Mouse (Mus musculus) G1E (cell line): Measurements from ENCODE around the gene Ccdc163. TPM values are rescaled to one million over a fixed set of nuclear protein-coding genes. Genes with fewer than 3 reads are reported as not detected.
"Not testable (repeated sequence)": the region's sequence is repeated elsewhere in the genome, so short reads cannot be mapped to it uniquely, and the experiment has no call there.

Experiments
- ATAC-seq: 2 replicates; pipeline ENCODE4 v1.8.0; 2016; ENCODE audit warnings: mild to moderate bottlenecking; ENCODE audit not compliant: insufficient number of reproducible peaks, poor library complexity, low FRiP score, severe bottlenecking; ENCODE audit errors: extremely low read depth
- DNase-seq: peaks from one replicate; pipeline ENCODE4 v3.0.0; 2012; ENCODE audit warnings: low spot score
- H3K27me3 ChIP-seq: 2 replicates; pipeline ENCODE4 v1.6.1; 2012; ENCODE audit warnings: mild to moderate bottlenecking, low read length, inconsistent platforms; ENCODE audit not compliant: insufficient read depth
- H3K36me3 ChIP-seq: replicated peaks from 2 replicates; pipeline ENCODE3; 2012; ENCODE audit warnings: mild to moderate bottlenecking, inconsistent platforms
- H3K4me1 ChIP-seq: 2 replicates; pipeline ENCODE4 v1.6.1; 2012; ENCODE audit warnings: low read depth, low read length, inconsistent platforms, mixed read lengths; ENCODE audit not compliant: insufficient read depth
- H3K4me3 ChIP-seq: 2 replicates; pipeline ENCODE4 v1.5.1; 2012; ENCODE audit warnings: low read depth, mild to moderate bottlenecking, inconsistent platforms, low read length, moderate library complexity, mixed read lengths
- H3K9me3 ChIP-seq: replicated peaks from 2 replicates; pipeline ENCODE4 v1.6.1; 2012; ENCODE audit warnings: inconsistent platforms
- CTCF ChIP-seq: IDR thresholded peaks from 2 replicates; pipeline ENCODE4 v1.5.1; 2012; ENCODE audit warnings: low read depth, low read length, inconsistent platforms, mixed read lengths
- GATA1 ChIP-seq: IDR thresholded peaks from 2 replicates; pipeline ENCODE4 v1.6.1; 2012; ENCODE audit warnings: borderline replicate concordance, low read length, inconsistent platforms, mixed read lengths
- GATA2 ChIP-seq: IDR thresholded peaks from 2 replicates; pipeline ENCODE4 v1.6.1; 2012; ENCODE audit warnings: low read depth, low read length, inconsistent platforms, borderline replicate concordance
- POLR2AphosphoS5 ChIP-seq: IDR thresholded peaks from 2 replicates; pipeline ENCODE4 v1.6.1; 2012; ENCODE audit warnings: low read depth, low read length, inconsistent platforms; ENCODE audit not compliant: insufficient replicate concordance
- TAL1 ChIP-seq: conservative IDR thresholded peaks from 2 replicates; pipeline ENCODE4 v1.6.1; 2012; ENCODE audit warnings: low read depth, low read length, inconsistent platforms, mixed read lengths
- polyA plus RNA-seq: library from polyadenylated mRNA; stranded (reverse); fragments of >175 nt; gene quantifications from 2 replicates; pipeline ENCODE4 v1.2.3, GENCODE M21; 2012
- total RNA-seq, 2 experiments: library from RNA; stranded (forward) in 1 of 2; stranded (reverse) in 1 of 2; fragments of 200-1000 nt in 1 of 2; fragments of >200 nt in 1 of 2; fragmentation: Nextera tagmentation in 1 of 2; gene quantifications; 2 replicates each; pipeline ENCODE4 v1.2.3; 2014 to 2017

The Ccdc163 gene
- total and polyA plus RNA-seq, 3 experiments: 4.0 to 44.0 (median 20.4) TPM

- H3K36me3 ChIP-seq: no peaks in the 10 kb centered on the region
- TF ChIP-seq GATA2 (no peak), CTCF (peak; percentile 23; the same call in 1 of the 2 replicates)
- no peak for DNase-seq
These were observed 39.0 kb upstream of the Ccdc163 start for GRCm38 (mm10) chr4:116669291-116669690.

DNA sequence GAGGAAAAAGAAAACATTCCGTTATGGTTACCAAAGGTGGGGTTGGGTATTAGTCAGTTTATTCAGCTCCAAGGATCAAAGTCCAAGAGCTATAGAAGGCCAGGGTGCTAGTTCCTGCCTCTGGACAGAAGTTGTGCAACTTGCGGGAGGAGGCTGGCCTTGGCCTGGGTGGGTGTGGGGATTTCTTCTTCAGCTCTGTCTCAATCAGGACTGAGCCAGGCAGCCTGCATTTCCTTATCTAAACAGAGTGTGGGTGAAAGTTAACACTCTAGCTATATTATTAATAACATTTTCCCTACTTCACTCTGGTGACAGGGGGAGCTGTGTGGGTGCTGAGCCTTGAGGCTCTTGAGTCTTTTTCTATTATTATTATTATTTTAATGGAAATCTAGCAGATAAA, 35.5 kb upstream of the Ccdc163 start:
- Histone ChIP-seq H3K9me3 (no peaks in the 10 kb centered on the region), H3K4me3 (no peak overlapping the region), H3K36me3 (no peaks in the 10 kb centered on the region), H3K4me1 (peaks cover 21% of the 10 kb centered on the region), H3K27me3 (peaks cover 6% of the 10 kb centered on the region; the same call in 1 of the 2 replicates)
- no peak for DNase-seq
- no peak for ATAC-seq
- no peak for TF ChIP-seq CTCF
- TF ChIP-seq POLR2AphosphoS5: no peak
- no peak for TF ChIP-seq TAL1
- no peak for TF ChIP-seq GATA1
- TF ChIP-seq GATA2: no peak

More at GRCm38 (mm10) chr4:116669291-116669690, 39.0 kb upstream of the Ccdc163 start:
- H3K9me3 ChIP-seq: no peaks in the 10 kb centered on the region
- H3K4me1 ChIP-seq: peaks cover 13% of the 10 kb centered on the region
- ATAC-seq: no peak
- H3K4me3 ChIP-seq: no peak overlapping the region
- H3K27me3 ChIP-seq: peaks cover 2% of the 10 kb centered on the region; the same call in 1 of the 2 replicates

GRCm38 (mm10) chr4:116674761-116675160, 33.5 kb upstream of the Ccdc163 start:
- not testable (repeated sequence) for ATAC-seq, H3K4me3 ChIP-seq, H3K9me3 ChIP-seq, H3K27me3 ChIP-seq, DNase-seq, H3K36me3 ChIP-seq
- H3K4me1 ChIP-seq: peaks cover 19% of the 10 kb centered on the region

DNA sequence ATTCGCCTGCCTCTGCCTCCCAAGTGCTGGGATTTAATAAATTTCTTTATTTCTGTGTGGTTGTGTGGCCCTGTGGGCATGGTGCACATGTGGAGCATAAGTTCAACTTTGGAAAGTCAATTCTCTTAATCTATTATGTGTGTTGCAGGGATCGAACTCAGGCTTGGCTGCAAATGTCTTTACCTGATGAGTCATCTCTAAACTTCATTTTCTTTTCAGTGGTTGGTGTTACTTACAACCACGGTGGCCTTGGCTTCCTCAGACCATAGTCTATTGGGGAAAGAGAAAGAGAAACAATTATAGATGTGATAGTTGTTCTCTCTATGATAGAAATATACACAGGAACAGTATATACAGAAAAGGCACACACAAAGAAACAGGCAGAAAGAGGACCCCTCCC, 32.3 kb upstream of the Ccdc163 start:
- Histone ChIP-seq H3K4me1 (peaks cover 19% of the 10 kb centered on the region), H3K9me3 (no peaks in the 10 kb centered on the region), H3K4me3 (no peak overlapping the region), H3K27me3 (peaks cover 5% of the 10 kb centered on the region; the same call in 1 of the 2 replicates), H3K36me3 (no peaks in the 10 kb centered on the region)
- no peak for DNase-seq
- TF ChIP-seq TAL1: no peak
- no peak for TF ChIP-seq GATA2
- no peak for TF ChIP-seq CTCF
- no peak for TF ChIP-seq GATA1
- TF ChIP-seq POLR2AphosphoS5: no peak
- ATAC-seq: no peak

DNA sequence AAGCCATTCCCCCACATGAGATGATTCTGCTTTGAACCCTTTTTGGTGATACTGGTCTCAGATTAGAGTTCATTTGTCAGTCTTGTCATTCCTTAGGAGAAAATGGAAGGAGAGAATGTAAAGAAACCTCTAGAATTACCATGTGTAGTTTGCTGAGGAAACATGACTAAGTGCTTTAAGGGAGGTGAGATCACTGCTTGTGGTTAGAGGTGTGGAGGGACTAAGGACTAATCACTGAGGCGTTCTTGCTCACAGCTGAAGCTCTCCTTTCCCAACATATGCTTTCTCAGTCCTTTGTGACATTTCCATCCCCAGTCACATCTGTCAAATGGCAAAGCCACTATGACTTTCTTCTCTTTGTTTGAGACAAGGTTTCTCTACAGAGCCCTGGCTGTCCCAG, 30.5 kb upstream of the Ccdc163 start:
- no peak for DNase-seq
- Histone ChIP-seq H3K27me3 (peaks cover 5% of the 10 kb centered on the region; the same call in 1 of the 2 replicates), H3K4me3 (no peak overlapping the region), H3K9me3 (no peaks in the 10 kb centered on the region), H3K36me3 (no peaks in the 10 kb centered on the region), H3K4me1 (peaks cover 25% of the 10 kb centered on the region)
- no peak for ATAC-seq
- TF ChIP-seq CTCF (no peak), POLR2AphosphoS5 (no peak), TAL1 (no peak), GATA1 (no peak), GATA2 (no peak)

DNA sequence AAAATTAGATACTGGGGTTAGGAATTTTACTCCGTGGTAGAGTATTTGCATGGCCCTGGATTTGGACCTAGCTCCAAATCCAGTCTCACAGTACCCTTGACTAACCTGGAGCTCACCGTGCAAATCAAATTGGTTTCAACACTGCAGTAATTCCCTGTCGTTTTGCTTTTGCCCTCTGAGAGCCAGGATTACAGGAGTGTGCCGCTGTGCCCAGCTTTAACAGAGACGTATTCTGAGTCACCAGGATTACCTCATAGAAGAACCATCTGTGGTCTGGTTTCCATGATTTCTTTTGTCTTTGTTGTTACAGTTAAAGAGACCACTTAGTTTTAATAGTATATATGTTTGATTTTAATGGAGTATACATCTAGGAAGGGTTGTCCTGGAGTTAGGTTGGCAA, 29.2 kb upstream of the Ccdc163 start:
- DNase-seq: no peak
- no peak for TF ChIP-seq TAL1
- no peak for TF ChIP-seq GATA1
- TF ChIP-seq CTCF: no peak
- no peak for TF ChIP-seq GATA2

DNA sequence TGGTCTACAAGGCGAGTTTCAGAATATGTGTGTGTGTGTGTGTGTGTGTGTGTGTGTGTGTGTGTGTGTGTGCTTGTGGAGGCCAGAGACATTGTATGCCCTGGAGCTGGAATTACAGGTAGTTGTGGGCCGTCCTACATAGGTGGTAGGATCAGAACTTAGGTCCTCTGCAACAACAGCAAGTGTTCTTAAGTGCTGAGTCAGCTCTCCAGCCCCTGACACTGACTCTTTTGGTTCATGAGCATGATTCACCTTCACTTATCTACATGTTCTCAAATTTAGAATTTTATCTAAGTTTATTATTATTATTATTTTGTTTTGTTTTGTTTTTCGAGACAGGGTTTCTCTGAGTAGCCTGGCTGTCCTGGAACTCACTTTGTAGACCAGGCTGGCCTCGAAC, 27.8 kb upstream of the Ccdc163 start:
- not testable (repeated sequence) for H3K27me3 ChIP-seq, H3K4me3 ChIP-seq, H3K36me3 ChIP-seq, DNase-seq, H3K9me3 ChIP-seq, ATAC-seq
- peaks cover 45% of the 10 kb centered on the region for H3K4me1 ChIP-seq

More for the DNA sequence above, 29.2 kb upstream of the Ccdc163 start:
- Histone ChIP-seq H3K36me3 (no peaks in the 10 kb centered on the region), H3K4me1 (peaks cover 32% of the 10 kb centered on the region), H3K27me3 (peaks cover 5% of the 10 kb centered on the region; the same call in 1 of the 2 replicates), H3K4me3 (no peak overlapping the region), H3K9me3 (no peaks in the 10 kb centered on the region)
- no peak for ATAC-seq
